Mouse (Mus musculus): Measurements from ENCODE around the gene Tifa.

The Tifa gene

GRCm38 (mm10) chr3:127830183-127830582, 40.6 kb downstream of the Tifa start:
- DNase-seq, result no peak

- DNase-seq, result no peak
Observed at GRCm38 (mm10) chr3:127831079-127831478, 41.5 kb downstream of the Tifa start.

- no peak for DNase-seq
Observed at GRCm38 (mm10) chr3:127834040-127834439, 44.4 kb downstream of the Tifa start.

- DNase-seq, result no peak
Observed at GRCm38 (mm10) chr3:127835594-127835993, 46.0 kb downstream of the Tifa start.

- DNase-seq, result no peak
Observed at GRCm38 (mm10) chr3:127836798-127837153, 47.2 kb downstream of the Tifa start.

GRCm38 (mm10) chr3:127837154-127837865, 47.7 kb downstream of the Tifa start, which contains the start of gene Ap1ar:
TSS of gene Ap1ar (minus strand) at chr3:127837523.
- peak; percentile 98 to 99 for DNase-seq

- DNase-seq, result no peak
Observed at GRCm38 (mm10) chr3:127837972-127838644, 48.5 kb downstream of the Tifa start.

GRCm38 (mm10) chr3:127841926-127842325, 52.3 kb downstream of the Tifa start:
- DNase-seq, result no peak

GRCm38 (mm10) chr3:127843324-127843940, 53.8 kb downstream of the Tifa start:
- DNase-seq, result no peak

- DNase-seq, result no peak
Observed at GRCm38 (mm10) chr3:127843941-127844327, 54.3 kb downstream of the Tifa start.

- no peak for DNase-seq
Observed at GRCm38 (mm10) chr3:127848088-127848808, 58.6 kb downstream of the Tifa start.

- no peak for DNase-seq
Observed at GRCm38 (mm10) chr3:127849922-127850321, 60.3 kb downstream of the Tifa start.

- no peak for DNase-seq
Observed at GRCm38 (mm10) chr3:127850776-127851646, 61.4 kb downstream of the Tifa start.

GRCm38 (mm10) chr3:127852722-127853121, 63.1 kb downstream of the Tifa start:
- DNase-seq, result no peak

GRCm38 (mm10) chr3:127853431-127854206, 64.0 kb downstream of the Tifa start:
- DNase-seq, result peak; percentile 60 to 83

- DNase-seq, result no peak
Observed at GRCm38 (mm10) chr3:127861340-127861739, 71.7 kb downstream of the Tifa start.

GRCm38 (mm10) chr3:127862479-127862878, 72.9 kb downstream of the Tifa start:
- DNase-seq, result no peak

GRCm38 (mm10) chr3:127863571-127863970, 74.0 kb downstream of the Tifa start:
- no peak for DNase-seq

GRCm38 (mm10) chr3:127864242-127864641, 74.6 kb downstream of the Tifa start:
- DNase-seq, result no peak

- no peak for DNase-seq
Observed at GRCm38 (mm10) chr3:127868046-127868758, 78.6 kb downstream of the Tifa start.

- DNase-seq, result no peak
Observed at GRCm38 (mm10) chr3:127868880-127869279, 79.3 kb downstream of the Tifa start.
